Mouse (Mus musculus) heart, postnatal 4 days (tissue): ENCODE data around the gene Adgre4. TPM values are rescaled to one million over a fixed set of nuclear protein-coding genes. Genes with fewer than 3 reads are reported as not detected.
"Not testable (repeated sequence)": the region's sequence is repeated elsewhere in the genome, so short reads cannot be mapped to it uniquely, and the experiment has no call there.

Experiments used
- DNase-seq: peaks from one replicate; pipeline ENCODE4 v3.0.0; 2021
- total RNA-seq, 2 experiments: library from RNA; stranded (reverse); gene quantifications; 2 replicates each; pipeline ENCODE4 v1.2.3; 2021

Adgre4 gene
- total RNA-seq = under 1 TPM; 0.32 to 0.41 TPM

GRCm38 (mm10) chr17:55749786-55750185, at the start of gene Adgre4:
Gene Adgre4 (plus strand): TSS chr17:55749984.
- no peak for DNase-seq

- DNase-seq = peak; percentile 83
These were observed 47.5 kb upstream of the Adgre4 start for GRCm38 (mm10) chr17:55702161-55702820.

- DNase-seq = no peak
These were observed 46.9 kb upstream of the Adgre4 start for GRCm38 (mm10) chr17:55702865-55703264.

GRCm38 (mm10) chr17:55711984-55712811, 37.6 kb upstream of the Adgre4 start, which contains the start of gene Pot1b:
Gene Pot1b (minus strand): TSS chr17:55712628.
- DNase-seq = peak; percentile 98

- no peak for DNase-seq
These were observed 28.5 kb upstream of the Adgre4 start for GRCm38 (mm10) chr17:55721270-55721669.

- no peak for DNase-seq
These were observed 27.5 kb upstream of the Adgre4 start for GRCm38 (mm10) chr17:55722250-55722649.

- no peak for DNase-seq
These were observed 23.6 kb upstream of the Adgre4 start for GRCm38 (mm10) chr17:55726193-55726592.

GRCm38 (mm10) chr17:55736675-55737074, 13.1 kb upstream of the Adgre4 start:
- DNase-seq = no peak

GRCm38 (mm10) chr17:55751170-55751569, 1.4 kb downstream of the Adgre4 start:
- no peak for DNase-seq

GRCm38 (mm10) chr17:55813642-55814041, 63.9 kb downstream of the Adgre4 start:
- DNase-seq = no peak

- no peak for DNase-seq
These were observed 67.1 kb downstream of the Adgre4 start for GRCm38 (mm10) chr17:55816853-55817252.

GRCm38 (mm10) chr17:55821566-55821965, 71.8 kb downstream of the Adgre4 start:
- no peak for DNase-seq

- DNase-seq = no peak
These were observed 93.3 kb downstream of the Adgre4 start for GRCm38 (mm10) chr17:55843067-55843466.

GRCm38 (mm10) chr17:55877184-55877583, 127.4 kb downstream of the Adgre4 start:
- DNase-seq = no peak

GRCm38 (mm10) chr17:55878282-55878635, 128.5 kb downstream of the Adgre4 start:
- not testable (repeated sequence) for DNase-seq

GRCm38 (mm10) chr17:55878636-55879369, 129.0 kb downstream of the Adgre4 start, which contains the start of gene Zfp119a:
Gene Zfp119a (minus strand): TSS chr17:55878930.
- DNase-seq = peak; percentile 81

- DNase-seq = no peak
These were observed 133.8 kb downstream of the Adgre4 start for GRCm38 (mm10) chr17:55883631-55884030.

GRCm38 (mm10) chr17:55884912-55885311, 135.1 kb downstream of the Adgre4 start:
- no peak for DNase-seq

- DNase-seq = peak; percentile 14
These were observed 142.7 kb downstream of the Adgre4 start for GRCm38 (mm10) chr17:55892406-55892955.

GRCm38 (mm10) chr17:55903087-55903486, 153.3 kb downstream of the Adgre4 start:
- DNase-seq = no peak
